Mouse (Mus musculus): ENCODE results near the gene Taar7f. TPM values are rescaled to one million over a fixed set of nuclear protein-coding genes. Genes with fewer than 3 reads are reported as not detected.
"Not testable (repeated sequence)": the region's sequence is repeated elsewhere in the genome, so short reads cannot be mapped to it uniquely, and the experiment has no call there.

Taar7f gene
- polyA plus RNA-seq, 1 experiment from 2014 or later, result not detected

DNA sequence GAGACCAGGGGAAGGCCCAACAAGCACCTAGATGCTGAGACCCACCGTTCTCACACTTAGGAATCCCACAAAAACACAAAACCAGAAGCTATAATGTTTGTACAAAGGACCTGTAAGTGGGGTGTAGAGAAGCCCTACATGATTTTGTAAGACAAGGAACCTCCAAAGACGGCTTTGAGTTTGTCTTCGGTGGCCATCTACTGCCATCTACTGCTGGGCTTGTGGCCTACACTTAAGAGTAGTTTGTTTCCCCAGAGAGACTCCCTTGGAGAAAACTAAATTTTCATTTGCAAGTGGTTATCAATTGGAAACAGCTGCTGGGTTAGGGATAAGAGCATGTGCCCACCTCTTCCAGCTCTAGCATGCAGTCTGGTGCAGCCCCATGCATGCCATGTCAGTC lies 30.9 kb downstream of the Taar7f start:
- WGBS, result 41% methylated on average over 3 of the region's 3 CpGs
- Histone ChIP-seq H3K4me1 (replicated peaks) (no peaks in the 10 kb centered on the region), H3K27ac (no peak overlapping the region), H3K27me3 (replicated peaks) (no peaks in the 10 kb centered on the region), H3K36me3 (no peaks in the 10 kb centered on the region), H3K9me3 (no peaks in the 10 kb centered on the region), H3K9ac (no peak overlapping the region), H3K4me2 (replicated peaks) (no peak overlapping the region), H3K4me3 (replicated peaks) (no peak overlapping the region)
- no peak for ATAC-seq

DNA sequence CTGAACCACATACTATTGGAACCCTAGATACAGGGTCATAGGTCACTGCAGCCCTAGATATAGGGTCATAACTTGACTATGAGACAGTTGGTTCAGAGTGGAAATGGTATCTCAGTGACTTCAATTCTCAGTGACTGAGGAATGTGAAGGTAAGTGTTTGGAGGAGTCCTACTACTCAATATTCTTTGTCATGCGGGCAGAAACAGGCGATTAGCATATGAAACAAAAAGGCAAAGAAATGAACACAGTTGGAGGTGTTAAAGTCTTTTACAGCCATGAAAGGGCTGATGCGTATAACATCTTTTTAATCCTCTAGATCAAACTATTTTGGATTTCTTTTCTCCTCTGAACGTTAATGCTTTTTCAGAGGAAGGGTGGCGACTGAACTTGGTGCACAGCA lies 36.6 kb downstream of the Taar7f start:
- Histone ChIP-seq H3K27ac (no peak overlapping the region), H3K9me3 (no peaks in the 10 kb centered on the region), H3K4me2 (replicated peaks) (no peak overlapping the region), H3K4me3 (replicated peaks) (no peak overlapping the region), H3K4me1 (replicated peaks) (no peaks in the 10 kb centered on the region), H3K27me3 (replicated peaks) (no peaks in the 10 kb centered on the region), H3K36me3 (no peaks in the 10 kb centered on the region), H3K9ac (no peak overlapping the region)
- WGBS, result 71% methylated on average over 5 of the region's 5 CpGs
- ATAC-seq, result no peak

DNA sequence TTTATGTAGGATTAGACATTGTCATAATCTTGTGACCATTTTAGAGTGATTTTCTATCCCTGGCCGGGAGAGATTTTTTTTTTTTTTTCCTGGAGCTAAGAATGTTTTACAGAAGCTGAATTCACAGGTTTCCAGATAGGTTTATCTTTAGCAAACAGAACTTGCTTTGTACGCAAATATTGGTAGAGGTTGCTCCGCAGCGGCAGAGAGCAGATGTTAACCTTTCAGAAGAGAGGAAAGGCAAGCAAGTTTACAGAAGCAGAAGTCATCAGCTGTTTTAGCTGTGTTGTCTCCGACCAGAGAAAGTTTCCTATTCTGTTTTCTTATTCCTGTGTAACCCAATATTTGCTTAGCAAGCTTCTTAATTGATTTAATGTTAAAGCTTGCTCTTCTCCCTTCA lies 37.2 kb downstream of the Taar7f start:
- no peaks in the 10 kb centered on the region for H3K4me1 ChIP-seq (replicated peaks)
- no peak overlapping the region for H3K4me3 ChIP-seq (replicated peaks)
- H3K27ac ChIP-seq, result 0 out of 2 replicates have a peak overlapping the region, but pooled peaks have one; percentile 44
- no peak overlapping the region for H3K4me2 ChIP-seq (replicated peaks)
- no peak overlapping the region for H3K9ac ChIP-seq
- WGBS, result 50% methylated on average over 5 of the region's 5 CpGs
- H3K36me3 ChIP-seq, result no peaks in the 10 kb centered on the region
- no peaks in the 10 kb centered on the region for H3K27me3 ChIP-seq (replicated peaks)
- peak; percentile 77 for ATAC-seq
- H3K9me3 ChIP-seq, result no peaks in the 10 kb centered on the region

DNA sequence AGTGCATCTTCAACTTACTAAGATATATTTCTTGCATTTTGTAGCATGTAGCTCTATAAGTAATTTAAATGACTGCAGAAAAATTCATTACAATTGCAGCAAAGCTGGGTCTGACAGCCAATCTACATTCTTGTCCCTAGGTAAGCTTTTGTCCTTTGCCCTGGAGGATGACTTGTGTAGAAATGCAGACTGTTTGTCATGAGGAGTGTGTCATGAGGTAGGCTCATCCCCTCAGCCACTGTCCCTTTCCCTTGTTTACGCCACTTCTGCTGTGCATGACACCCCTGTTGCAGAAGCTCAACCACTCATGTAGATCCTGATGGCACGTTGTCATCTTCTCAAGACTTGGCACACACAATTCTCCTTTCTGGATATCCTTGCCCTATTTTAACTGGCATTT lies 37.9 kb downstream of the Taar7f start:
- H3K4me3 ChIP-seq (replicated peaks), result no peak overlapping the region
- ATAC-seq, result no peak; the same call in 1 of the 2 replicates

DNA sequence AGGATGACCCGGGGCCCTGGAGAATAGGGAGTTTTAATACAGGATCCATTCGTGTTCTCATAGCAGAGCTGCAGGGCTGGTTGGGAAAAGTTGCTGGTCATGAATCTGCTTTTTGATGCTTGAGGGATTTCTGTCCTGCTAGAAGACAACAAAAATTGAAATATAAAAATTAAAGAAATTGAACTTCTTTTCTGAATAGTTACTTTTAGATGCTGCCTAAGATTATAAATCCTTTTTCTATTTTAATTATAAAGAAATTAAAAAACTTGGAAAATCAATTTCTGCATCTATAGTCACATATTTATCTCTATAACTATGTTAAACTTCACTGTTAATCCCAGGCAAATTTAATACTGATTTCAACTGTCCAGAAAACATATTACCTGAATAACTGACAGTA lies 42.9 kb downstream of the Taar7f start, which contains the start of gene Taar8b:
Gene Taar8b (minus strand): TSS at position 101 of the 400 bp plus-strand sequence.
- Histone ChIP-seq H3K4me2 (replicated peaks) (no peak within 1 kb of the TSS), H3K36me3 (no peaks in the 10 kb centered on the region), H3K4me1 (replicated peaks) (no peaks in the 10 kb centered on the region), H3K9me3 (no peaks in the 10 kb centered on the region), H3K27ac (no peak within 1 kb of the TSS), H3K9ac (no peak within 1 kb of the TSS), H3K4me3 (replicated peaks) (no peak within 1 kb of the TSS), H3K27me3 (replicated peaks) (no peaks in the 10 kb centered on the region)
- no peak for ATAC-seq
- 71% methylated on average over 2 of the region's 2 CpGs for WGBS

More for the DNA sequence above, 37.9 kb downstream of the Taar7f start:
- Histone ChIP-seq H3K27ac (0 out of 2 replicates have a peak overlapping the region, but pooled peaks have one; percentile 44), H3K9me3 (no peaks in the 10 kb centered on the region), H3K36me3 (no peaks in the 10 kb centered on the region), H3K4me1 (replicated peaks) (no peaks in the 10 kb centered on the region), H3K4me2 (replicated peaks) (no peak overlapping the region), H3K9ac (no peak overlapping the region), H3K27me3 (replicated peaks) (no peaks in the 10 kb centered on the region)
- 84% methylated on average over 2 of the region's 2 CpGs for WGBS

DNA sequence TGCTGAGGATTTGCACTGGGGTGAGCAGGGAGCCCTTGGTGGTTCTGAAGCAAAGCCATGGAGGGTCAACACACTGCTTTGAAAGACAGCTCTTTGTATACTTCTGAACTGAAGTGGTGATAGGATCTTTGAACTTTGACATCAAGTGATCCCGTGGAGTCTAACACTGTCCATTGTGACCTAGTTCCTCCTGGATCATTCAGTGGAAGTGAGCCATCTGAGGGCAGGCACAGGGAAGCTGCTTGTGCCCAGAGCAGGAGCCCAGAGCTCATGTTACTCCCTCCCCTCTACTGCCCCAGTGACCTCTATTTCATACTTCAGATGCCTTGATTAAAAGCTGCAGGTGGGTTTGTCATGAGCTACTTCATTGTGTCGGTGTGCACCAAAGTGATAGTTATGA lies 47.7 kb downstream of the Taar7f start:
- ATAC-seq, result not testable (repeated sequence)

More for the DNA sequence above, 47.7 kb downstream of the Taar7f start:
- H3K4me3 ChIP-seq (replicated peaks); H3K9me3 ChIP-seq; H3K27ac ChIP-seq; H3K4me1 ChIP-seq (replicated peaks); H3K9ac ChIP-seq; H3K4me2 ChIP-seq (replicated peaks); H3K27me3 ChIP-seq (replicated peaks); H3K36me3 ChIP-seq: not testable (repeated sequence)
- 67% methylated on average over 2 of the region's 2 CpGs for WGBS

Other genes starting within 250 kb of the Taar7f start
- gene Vnn3, start 198.0 kb upstream of the Taar7f start, polyA plus RNA-seq (2015; fragmentation: Nextera tagmentation; extraction: Ambion mirVana), result 0.24 and 0.28 TPM in 2 replicates
- 1.9 and 2.4 TPM in 2 replicates for gene Vnn1, start 154.8 kb upstream of the Taar7f start, polyA plus RNA-seq (2015; fragmentation: Nextera tagmentation; extraction: Ambion mirVana)
- not detected in 2 replicates for gene Taar1, start 129.2 kb upstream of the Taar7f start, polyA plus RNA-seq (2015; fragmentation: Nextera tagmentation; extraction: Ambion mirVana)
- gene Taar2, start 110.9 kb upstream of the Taar7f start, polyA plus RNA-seq (2015; fragmentation: Nextera tagmentation; extraction: Ambion mirVana), result 0.14 and 0.21 TPM in 2 replicates
- gene Taar3, start 100.0 kb upstream of the Taar7f start, polyA plus RNA-seq (2015; fragmentation: Nextera tagmentation; extraction: Ambion mirVana), result not detected in 2 replicates
- not detected in 2 replicates for gene Taar4, start 89.0 kb upstream of the Taar7f start, polyA plus RNA-seq (2015; fragmentation: Nextera tagmentation; extraction: Ambion mirVana)
- gene Taar5, start 78.8 kb upstream of the Taar7f start, polyA plus RNA-seq (2015; fragmentation: Nextera tagmentation; extraction: Ambion mirVana), result not detected in 2 replicates
- gene Taar6, start 63.9 kb upstream of the Taar7f start, polyA plus RNA-seq (2015; fragmentation: Nextera tagmentation; extraction: Ambion mirVana), result not detected in 2 replicates
- not detected in 2 replicates for gene Taar7a, start 56.0 kb upstream of the Taar7f start, polyA plus RNA-seq (2015; fragmentation: Nextera tagmentation; extraction: Ambion mirVana)
- not detected in 2 replicates for gene Taar7b, start 49.6 kb upstream of the Taar7f start, polyA plus RNA-seq (2015; fragmentation: Nextera tagmentation; extraction: Ambion mirVana)
- not detected in 2 replicates for gene Taar7d, start 22.3 kb upstream of the Taar7f start, polyA plus RNA-seq (2015; fragmentation: Nextera tagmentation; extraction: Ambion mirVana)
- gene Taar7e, start 11.9 kb upstream of the Taar7f start, polyA plus RNA-seq (2015; fragmentation: Nextera tagmentation; extraction: Ambion mirVana), result not detected in 2 replicates
- not detected in 2 replicates for gene Taar8a, start 27.0 kb downstream of the Taar7f start, polyA plus RNA-seq (2015; fragmentation: Nextera tagmentation; extraction: Ambion mirVana)
- gene Taar8b, start 42.8 kb downstream of the Taar7f start, polyA plus RNA-seq (2015; fragmentation: Nextera tagmentation; extraction: Ambion mirVana), result not detected in 2 replicates
- not detected in 2 replicates for gene Taar8c, start 52.4 kb downstream of the Taar7f start, polyA plus RNA-seq (2015; fragmentation: Nextera tagmentation; extraction: Ambion mirVana)
- not detected in 2 replicates for gene Taar9, start 60.0 kb downstream of the Taar7f start, polyA plus RNA-seq (2015; fragmentation: Nextera tagmentation; extraction: Ambion mirVana)
- gene Stx7, start 99.8 kb downstream of the Taar7f start, polyA plus RNA-seq (2015; fragmentation: Nextera tagmentation; extraction: Ambion mirVana), result 123 and 127 TPM in 2 replicates
- 14.2 and 14.7 TPM in 2 replicates for gene Moxd1, start 174.0 kb downstream of the Taar7f start, polyA plus RNA-seq (2015; fragmentation: Nextera tagmentation; extraction: Ambion mirVana)